In genomic region chr16:95605304-95605703, GRCm38 (mm10) we compare ENCODE assay signal across 8 mouse cellular contexts. TPM values are rescaled to one million over a fixed set of nuclear protein-coding genes. Genes with fewer than 3 reads are reported as not detected.
DNase-seq lines count a peak whose midpoint lies in the region; ATAC-seq and TF ChIP-seq lines count a peak whose summit lies in the region.

No protein-coding gene starts in this region.

- no peaks in the 10 kb centered on the region for H3K36me3 ChIP-seq in ES-Bruce4 (ENCODE audit: control insufficient read depth, insufficient read depth, low read length, poor library complexity, severe bottlenecking)
- no peaks in the 10 kb centered on the region for H3K36me3 ChIP-seq in small intestine, adult 2 months (ENCODE audit: control insufficient read depth, insufficient read depth, low read length)

- DNase-seq in 416B (ENCODE audit: low read depth), result peak; percentile 74
- peak; percentile 41 for DNase-seq in c-Kit-positive CD71-positive TER-119-positive erythroid progenitor cells, embryonic 14.5 days (ENCODE audit: low spot score)
- DNase-seq in frontal cortex, postnatal 36 days (ENCODE audit: low spot score in 2 of 2), result peak; percentile 77 to 79
- peak; percentile 56 to 76 for DNase-seq in layer of hippocampus, adult 18-20 months (ENCODE audit: low spot score in 2 of 2)
- DNase-seq in lung, postnatal 14 days, result peak; percentile 91

- H3K4me3 ChIP-seq in ES-Bruce4 (ENCODE audit: low read depth, low read length), result no peak overlapping the region
- H3K4me3 ChIP-seq in small intestine, adult 2 months (ENCODE audit: low read depth, low read length), result no peak overlapping the region

- H3K27ac ChIP-seq in ES-Bruce4 (ENCODE audit: insufficient read depth, low read length), result no peak overlapping the region
- H3K27ac ChIP-seq in small intestine, adult 2 months (ENCODE audit: insufficient read depth, low read depth, low read length), result no peak overlapping the region

- no peak overlapping the region for H3K9ac ChIP-seq in ES-Bruce4 (ENCODE audit: low read depth, poor library complexity, severe bottlenecking)

- H3K4me1 ChIP-seq in ES-Bruce4 (ENCODE audit: control insufficient read depth, insufficient read depth, low read length), result no peaks in the 10 kb centered on the region
- no peaks in the 10 kb centered on the region for H3K4me1 ChIP-seq in small intestine, adult 2 months (ENCODE audit: control insufficient read depth, insufficient read depth, insufficient read length, low read length)

- peak; percentile 61 for TF ChIP-seq CTCF in ES-Bruce4 (IDR thresholded peaks at IDR 0.05; ENCODE audit: low read depth, low read length)
- peak; percentile 92 for TF ChIP-seq CTCF in small intestine, adult 2 months (IDR thresholded peaks at IDR 0.05; ENCODE audit: extremely low read depth, insufficient read length, insufficient replicate concordance, low read depth, low read length)

- TF ChIP-seq EP300 in ES-Bruce4 (IDR thresholded peaks at IDR 0.05; ENCODE audit: insufficient read depth, low read depth, low read length), result no peak

- no peaks in the 10 kb centered on the region for H3K27me3 ChIP-seq in ES-Bruce4 (ENCODE audit: control insufficient read depth, insufficient read depth, low read length, poor library complexity, severe bottlenecking)
- H3K27me3 ChIP-seq in small intestine, adult 2 months (ENCODE audit: control insufficient read depth, insufficient read depth, low read length), result no peaks in the 10 kb centered on the region

- H3K9me3 ChIP-seq in ES-Bruce4 (replicated peaks; ENCODE audit: control insufficient read depth, insufficient read depth, low read length, poor library complexity, severe bottlenecking), result no peaks in the 10 kb centered on the region

- no peak for ATAC-seq in activated CD4-positive, CD25-positive, alpha-beta regulatory T cell, adult 4 months

- no peak for TF ChIP-seq POLR2A in ES-Bruce4 (IDR thresholded peaks at IDR 0.05; ENCODE audit: insufficient read depth, low read length)
- no peak for TF ChIP-seq POLR2A in small intestine, adult 2 months (IDR thresholded peaks at IDR 0.05; ENCODE audit: low read depth, low read length)

- WGBS in small intestine, adult 2 months, result 17% methylated on average over 7 of the region's 7 CpGs

RNA-seq across cellular contexts. Expression of gene Erg, which starts 18.9 kb away (rescaled TPM):
- polyA plus RNA-seq in ES-Bruce4 (2011; ENCODE audit: insufficient read depth, insufficient read length, low read depth, missing spikeins), result 0.21 and 0.28 TPM in 2 replicates
- total RNA-seq in layer of hippocampus, adult 18-20 months (2021), result 1 to 10 TPM; 3.6 to 4.8 TPM
- 2.9 and 4.2 TPM in 2 replicates for polyA plus RNA-seq in small intestine, adult 2 months (2012; rRNA removed)
- not detected for polyA plus RNA-seq in activated CD4-positive, CD25-positive, alpha-beta regulatory T cell, adult 4 months (2017; shearing (Covaris generic))

Comparison
In these comparisons a context has a peak if more than half of its experiments do, and no peak if none do; other contexts are left out.
1. DNase-seq: peak in every context shown above with its lines; median percentile 91 in lung, postnatal 14 days; 78 in frontal cortex, postnatal 36 days; 74 in 416B; 66 in layer of hippocampus, adult 18-20 months; 41 in c-Kit-positive CD71-positive TER-119-positive erythroid progenitor cells, embryonic 14.5 days.